Mouse (Mus musculus) bone marrow macrophage, adult 2 months (primary cell): ENCODE results near the gene Wiz. TPM values are rescaled to one million over a fixed set of nuclear protein-coding genes. Genes with fewer than 3 reads are reported as not detected.

Experiments
- H3K27ac ChIP-seq: 2 replicates; pipeline ENCODE4 v1.5.1; 2012; ENCODE audit warnings: low read depth, low read length; ENCODE audit not compliant: insufficient read depth
- H3K4me1 ChIP-seq: 2 replicates; pipeline ENCODE4 v1.6.1; 2012; ENCODE audit warnings: low read length; ENCODE audit not compliant: control insufficient read depth, insufficient read depth
- H3K4me3 ChIP-seq: 2 replicates; pipeline ENCODE4 v1.5.1; 2012; ENCODE audit warnings: mild to moderate bottlenecking, low read length, moderate library complexity; ENCODE audit not compliant: insufficient read depth
- CTCF ChIP-seq: IDR thresholded peaks from 2 replicates; pipeline ENCODE4 v1.5.1; 2012; ENCODE audit warnings: low read depth, mild to moderate bottlenecking, low read length, moderate library complexity
- POLR2A ChIP-seq: IDR thresholded peaks from 2 replicates; pipeline ENCODE4 v1.6.1; 2012; ENCODE audit warnings: mild to moderate bottlenecking, low read depth, low read length, borderline replicate concordance
- polyA plus RNA-seq: library from polyadenylated mRNA; stranded (reverse); fragments of >200 nt; gene quantifications from 2 replicates; pipeline ENCODE4 v1.2.4, GENCODE M21; 2012; ENCODE audit not compliant: missing spikeins, insufficient read depth, insufficient read length

The Wiz gene
- polyA plus RNA-seq, 1 experiment, result 24.2 TPM

DNA sequence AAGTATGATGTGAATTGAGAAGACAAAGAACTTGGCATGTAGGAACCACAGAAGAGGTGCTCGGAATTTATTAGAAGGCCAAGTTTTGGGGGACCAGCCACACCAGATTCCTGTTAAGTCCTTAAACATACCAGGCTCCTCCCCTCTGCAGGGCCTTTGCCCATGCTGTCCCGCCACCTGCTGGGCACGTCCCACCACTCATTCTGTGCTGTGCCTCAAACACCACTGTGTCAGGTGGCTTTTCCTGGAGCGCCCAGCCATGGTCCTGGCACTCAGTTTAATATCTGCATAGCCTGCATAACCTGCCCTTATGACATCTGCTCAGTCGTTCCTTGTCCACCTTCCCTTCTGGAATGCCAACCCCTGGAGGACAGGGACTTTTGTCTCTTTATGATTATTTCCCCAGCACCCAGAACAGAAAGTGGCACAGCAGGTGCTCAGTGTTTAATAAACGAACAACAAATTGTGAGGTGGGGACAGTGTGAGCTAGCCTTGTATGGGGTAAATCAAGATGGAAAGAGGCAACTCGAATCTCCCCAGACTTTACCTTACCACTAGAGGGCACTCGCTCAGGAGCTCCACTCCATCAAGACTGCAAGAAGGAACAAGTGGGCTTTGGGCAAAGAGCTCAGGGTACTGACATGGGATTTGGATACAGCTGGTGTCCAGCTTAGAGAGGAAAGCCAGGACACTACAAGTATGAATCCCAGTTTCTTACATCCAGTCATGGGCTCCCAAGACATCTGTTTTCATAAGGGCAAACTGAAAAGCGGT is 2.4 kb downstream of the Wiz start:
- Histone ChIP-seq H3K27ac (no peak overlapping the region), H3K4me1 (no peaks in the 10 kb centered on the region), H3K4me3 (no peak overlapping the region)
- TF ChIP-seq POLR2A, result no peak
- peak; percentile 34; the same call in 1 of the 2 replicates for TF ChIP-seq CTCF

DNA sequence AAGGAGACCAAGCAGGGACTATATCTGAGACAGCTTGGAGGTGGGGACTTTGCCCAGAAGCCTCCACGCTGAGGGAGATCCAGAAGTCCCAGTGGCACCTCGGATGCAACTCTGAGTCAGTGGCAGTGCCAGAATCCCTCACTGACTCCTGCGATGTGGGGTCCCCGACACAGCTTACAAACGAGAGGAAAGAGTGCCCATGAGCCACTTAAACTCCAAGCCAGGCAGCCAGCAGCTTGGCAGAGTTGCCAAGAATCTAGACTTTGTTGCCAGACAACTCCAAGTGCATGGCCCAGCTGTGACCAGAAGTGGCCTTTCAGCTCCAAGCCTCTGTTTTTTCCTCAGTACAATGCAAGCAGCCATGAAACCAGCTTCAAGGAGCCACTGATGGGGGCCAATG is 5.6 kb downstream of the Wiz start:
- Histone ChIP-seq H3K4me3 (no peak overlapping the region), H3K27ac (no peak overlapping the region), H3K4me1 (no peaks in the 10 kb centered on the region)
- TF ChIP-seq CTCF, result no peak
- TF ChIP-seq POLR2A, result no peak

DNA sequence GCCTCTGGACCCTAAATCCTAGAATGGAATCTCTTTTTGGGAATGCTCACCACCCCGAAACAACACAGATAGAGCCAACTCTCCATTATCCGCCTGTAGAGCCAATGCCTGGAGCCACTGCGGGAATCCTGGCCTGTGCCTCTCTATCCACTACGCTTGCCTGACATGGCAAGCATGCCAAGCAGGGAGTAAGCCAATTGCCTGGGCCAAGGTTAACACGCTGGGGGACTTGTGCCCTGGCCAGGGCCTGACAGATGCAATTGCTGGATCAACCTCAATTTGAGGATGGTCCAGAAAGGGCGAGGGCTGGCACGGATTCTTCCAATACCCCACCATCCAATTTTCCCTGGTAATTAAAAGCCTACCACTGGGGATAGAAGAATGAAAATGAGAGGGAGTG is 6.7 kb downstream of the Wiz start:
- Histone ChIP-seq H3K4me3 (no peak overlapping the region), H3K4me1 (no peaks in the 10 kb centered on the region), H3K27ac (no peak overlapping the region)
- TF ChIP-seq CTCF, result no peak
- no peak for TF ChIP-seq POLR2A

DNA sequence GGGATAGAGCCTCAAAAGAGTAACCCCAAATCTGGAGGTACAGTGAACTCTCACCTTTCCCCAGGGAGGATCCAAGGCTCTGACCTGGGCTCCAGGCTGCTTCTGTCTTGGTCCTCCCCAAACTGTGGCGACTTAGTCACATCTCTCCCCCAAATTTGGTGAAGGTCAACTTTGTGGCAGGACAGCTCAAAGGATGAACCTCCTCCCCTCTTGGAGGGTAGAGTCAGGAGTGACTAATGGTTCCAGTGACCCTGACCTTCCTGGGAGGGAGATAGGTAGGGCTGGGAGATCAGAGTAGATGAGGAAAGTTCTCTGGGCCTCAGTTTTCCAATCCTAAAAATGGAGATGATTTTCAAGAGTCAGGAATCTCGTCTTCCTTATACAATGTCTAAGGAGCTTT is 10.5 kb downstream of the Wiz start:
- Histone ChIP-seq H3K4me3 (no peak overlapping the region), H3K27ac (no peak overlapping the region)
- TF ChIP-seq CTCF (no peak), POLR2A (no peak)

DNA sequence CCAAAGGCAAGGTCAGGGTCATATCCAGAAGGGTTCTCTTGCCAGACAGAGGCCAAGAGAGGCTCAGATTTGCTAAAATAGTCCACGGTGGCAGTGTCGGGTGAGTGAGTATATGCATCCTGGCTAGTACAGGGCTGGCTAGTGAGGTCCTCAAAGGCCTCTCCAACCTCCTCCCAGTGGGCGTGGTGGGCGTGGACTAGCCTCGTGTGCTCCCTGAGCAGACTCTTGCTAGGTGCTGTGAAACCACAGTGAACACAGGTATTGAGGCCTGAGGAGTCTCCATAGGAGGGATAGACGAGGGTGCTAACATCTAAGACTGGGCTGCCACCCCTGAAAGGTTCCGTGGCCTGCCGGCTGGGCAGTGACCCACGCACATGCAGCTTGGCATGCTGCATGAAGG is 12.1 kb downstream of the Wiz start:
- no peak overlapping the region for H3K4me3 ChIP-seq
- TF ChIP-seq CTCF (no peak), POLR2A (no peak)
- H3K27ac ChIP-seq, result no peak overlapping the region
- no peaks in the 10 kb centered on the region for H3K4me1 ChIP-seq

More for the DNA sequence above, 10.5 kb downstream of the Wiz start:
- no peaks in the 10 kb centered on the region for H3K4me1 ChIP-seq

DNA sequence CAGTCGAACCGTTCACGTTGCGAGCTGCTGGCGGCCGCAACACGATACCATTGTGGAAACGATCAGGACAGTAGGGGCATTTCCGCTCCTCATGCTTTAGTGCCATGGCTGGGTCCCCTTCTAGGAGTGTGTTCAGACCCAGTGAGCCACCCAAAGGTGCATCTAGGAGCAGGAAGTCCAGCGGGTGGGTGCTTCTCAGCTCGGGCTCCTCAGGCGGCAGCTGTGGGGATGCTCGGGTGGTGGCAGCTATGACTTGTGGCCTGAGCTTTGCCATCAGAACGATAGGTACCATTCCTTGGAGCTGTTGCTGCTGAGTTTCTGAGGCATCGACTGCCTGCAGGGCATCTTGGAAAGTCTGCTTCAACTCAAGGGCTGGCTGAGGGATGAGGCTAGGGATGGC is 12.8 kb downstream of the Wiz start:
- Histone ChIP-seq H3K4me1 (no peaks in the 10 kb centered on the region), H3K27ac (no peak overlapping the region), H3K4me3 (no peak overlapping the region)
- TF ChIP-seq POLR2A (no peak), CTCF (no peak)

DNA sequence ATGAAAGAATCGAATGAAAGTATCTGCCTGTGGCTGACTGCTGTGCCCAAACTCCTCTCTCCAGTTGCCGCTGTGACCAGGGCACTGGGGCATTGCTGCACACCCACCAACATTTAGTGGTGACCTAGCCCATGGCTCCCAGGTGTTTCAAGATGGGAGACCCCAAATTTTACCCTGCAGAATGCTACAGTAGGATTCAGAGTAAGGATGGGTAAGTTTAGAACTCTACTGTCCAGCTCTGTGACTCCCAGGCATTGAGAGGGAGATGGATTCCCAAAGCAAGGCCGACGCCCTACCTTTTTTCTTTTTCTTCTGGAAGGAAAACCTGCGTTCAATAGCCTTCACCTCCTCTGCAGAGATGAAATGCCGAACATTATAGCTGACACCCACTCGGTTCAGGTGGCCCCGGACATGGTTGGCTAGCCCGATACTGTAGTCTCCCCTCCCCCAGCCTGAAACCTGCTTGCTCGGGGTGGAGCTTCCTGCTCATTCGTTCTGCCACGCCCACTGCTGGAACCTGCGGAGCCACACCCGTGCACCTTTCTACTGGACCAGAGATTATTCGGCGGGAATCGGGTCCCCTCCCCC is 20.2 kb downstream of the Wiz start:
- Histone ChIP-seq H3K27ac (no peak overlapping the region), H3K4me3 (no peak overlapping the region), H3K4me1 (peaks cover 11% of the 10 kb centered on the region)
- TF ChIP-seq POLR2A, result no peak
- TF ChIP-seq CTCF, result no peak

DNA sequence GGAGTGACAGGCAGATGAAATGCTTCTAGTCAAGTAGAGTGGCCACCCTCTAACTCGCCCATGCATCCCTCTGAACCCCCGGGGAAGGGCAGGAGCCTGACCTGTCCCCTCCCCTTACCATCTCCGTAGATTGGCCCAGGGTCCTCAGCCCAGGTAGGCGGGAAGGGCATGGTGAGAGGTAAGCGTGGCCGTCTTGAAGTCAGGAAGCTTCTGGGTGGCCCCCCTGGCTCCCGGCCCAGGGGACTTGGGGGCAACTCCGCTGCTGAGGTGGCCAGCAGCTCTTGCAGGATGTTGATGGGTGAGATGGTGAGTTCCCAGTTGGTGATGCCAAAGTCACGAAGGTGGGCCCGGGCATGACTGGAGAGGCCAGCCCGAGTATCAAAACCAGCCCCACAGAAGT is 21.5 kb downstream of the Wiz start:
- H3K27ac ChIP-seq, result no peak overlapping the region
- peaks cover 15% of the 10 kb centered on the region for H3K4me1 ChIP-seq
- no peak overlapping the region for H3K4me3 ChIP-seq
- TF ChIP-seq POLR2A (no peak), CTCF (no peak)

DNA sequence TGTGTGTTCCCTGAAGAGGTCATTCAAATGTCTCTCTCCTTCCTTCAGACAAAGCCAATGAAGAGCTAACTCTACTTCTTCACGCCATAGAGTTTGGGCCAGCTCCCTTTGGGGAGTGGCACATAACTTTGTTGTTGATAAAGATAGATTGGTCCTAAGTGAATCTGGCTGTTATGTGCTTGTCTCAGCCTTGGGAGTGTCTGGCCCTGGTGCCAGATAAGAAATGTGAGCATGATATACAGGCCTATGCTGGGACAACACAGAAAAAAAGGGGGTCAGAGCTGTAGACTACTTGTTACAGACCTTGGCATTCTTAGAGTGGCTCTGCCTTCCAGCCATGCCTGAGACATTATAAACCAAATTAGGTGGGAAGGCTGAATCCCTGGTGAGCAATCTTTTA is 23.9 kb downstream of the Wiz start:
- no peak overlapping the region for H3K4me3 ChIP-seq
- peaks cover 23% of the 10 kb centered on the region for H3K4me1 ChIP-seq
- no peak overlapping the region for H3K27ac ChIP-seq
- no peak for TF ChIP-seq CTCF
- TF ChIP-seq POLR2A, result no peak

DNA sequence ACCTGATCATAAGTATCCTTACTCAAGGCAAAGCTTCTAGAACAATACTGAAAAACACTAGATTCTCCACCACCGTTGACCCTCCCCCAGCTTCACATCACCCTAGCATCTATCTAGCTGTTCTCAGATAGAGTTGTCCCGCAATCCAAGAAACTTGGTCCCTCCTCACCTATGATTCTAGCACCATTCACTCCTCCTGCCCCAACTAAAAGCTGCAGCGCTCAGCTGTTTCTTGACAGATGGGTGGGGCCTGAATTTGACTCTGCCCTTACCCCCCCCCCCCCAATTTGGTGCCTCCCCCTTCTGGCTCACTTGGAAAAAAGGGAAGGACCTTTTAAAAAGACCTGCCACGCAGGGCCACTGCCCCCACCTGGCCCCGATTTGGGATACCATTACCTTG is 24.4 kb downstream of the Wiz start:
- Histone ChIP-seq H3K4me1 (peaks cover 23% of the 10 kb centered on the region), H3K27ac (no peak overlapping the region), H3K4me3 (peak overlapping the region; percentile 73)
- TF ChIP-seq POLR2A (no peak), CTCF (no peak)
